Mouse (Mus musculus): ENCODE measurements around the gene Adm. TPM values are rescaled to one million over a fixed set of nuclear protein-coding genes. Genes with fewer than 3 reads are reported as not detected.

Gene Adm
- polyA plus RNA-seq, 1 experiment, result 3.4 TPM

DNA sequence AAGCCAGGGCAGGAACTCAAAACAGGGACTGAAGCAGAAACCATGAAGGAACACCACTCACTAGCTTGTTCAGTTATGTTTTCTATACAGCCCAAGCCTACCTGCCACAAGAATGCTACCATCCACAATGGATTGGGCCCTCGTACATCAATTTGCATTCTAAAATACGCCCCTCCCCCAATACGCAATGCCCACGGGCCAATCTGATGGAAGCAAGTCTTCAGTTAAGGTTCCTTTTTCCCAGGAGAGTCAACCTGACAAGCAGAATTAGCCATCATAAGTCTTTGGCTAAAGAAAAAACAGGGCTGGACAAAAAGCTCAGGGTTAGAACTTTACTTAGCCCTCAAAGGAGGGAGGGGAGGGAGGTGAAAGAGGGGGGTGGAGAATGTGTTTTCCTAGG, 22.0 kb upstream of the Adm start:
- Histone ChIP-seq H3K4me1 (ENCODE audit: control insufficient read depth, insufficient read depth, insufficient read length, low read length) (no peaks in the 10 kb centered on the region), H3K27me3 (ENCODE audit: control insufficient read depth, insufficient read depth, low read length) (no peaks in the 10 kb centered on the region), H3K4me3 (ENCODE audit: low read depth, low read length) (no peak overlapping the region), H3K36me3 (ENCODE audit: control insufficient read depth, insufficient read depth, low read length) (no peaks in the 10 kb centered on the region), H3K27ac (ENCODE audit: insufficient read depth, low read depth, low read length) (no peak overlapping the region)
- 86% methylated on average over 4 of the region's 4 CpGs for WGBS
- TF ChIP-seq CTCF (IDR thresholded peaks at IDR 0.05; ENCODE audit: extremely low read depth, insufficient read length, insufficient replicate concordance, low read depth, low read length) (no peak), POLR2A (IDR thresholded peaks at IDR 0.05; ENCODE audit: low read depth, low read length) (no peak)

DNA sequence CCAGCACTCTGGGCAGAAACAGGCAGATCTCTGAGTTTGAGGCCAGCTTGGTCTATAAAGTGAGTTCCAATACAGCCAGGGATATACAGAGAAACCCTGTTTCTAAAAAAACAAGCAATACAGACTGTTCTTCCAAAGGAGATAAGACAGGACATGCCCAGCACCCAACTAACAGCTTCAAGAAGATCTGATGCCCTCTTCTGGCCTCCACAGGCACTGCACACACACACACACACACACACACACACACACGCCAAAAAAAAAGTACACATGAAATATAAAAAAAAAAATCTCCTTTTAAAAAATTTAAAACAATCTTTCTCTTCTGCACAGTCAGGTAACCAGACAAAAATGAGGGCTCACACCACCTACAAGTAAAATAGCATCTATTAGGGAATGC, 20.6 kb upstream of the Adm start:
- H3K27me3 ChIP-seq (ENCODE audit: control insufficient read depth, insufficient read depth, low read length), result no peaks in the 10 kb centered on the region
- H3K4me1 ChIP-seq (ENCODE audit: control insufficient read depth, insufficient read depth, insufficient read length, low read length), result no peaks in the 10 kb centered on the region
- WGBS, result 96% methylated on average over 1 of the region's 1 CpGs
- TF ChIP-seq POLR2A (IDR thresholded peaks at IDR 0.05; ENCODE audit: low read depth, low read length), result no peak
- no peak for TF ChIP-seq CTCF (IDR thresholded peaks at IDR 0.05; ENCODE audit: extremely low read depth, insufficient read length, insufficient replicate concordance, low read depth, low read length)
- H3K27ac ChIP-seq (ENCODE audit: insufficient read depth, low read depth, low read length), result no peak overlapping the region
- H3K4me3 ChIP-seq (ENCODE audit: low read depth, low read length), result no peak overlapping the region
- no peaks in the 10 kb centered on the region for H3K36me3 ChIP-seq (ENCODE audit: control insufficient read depth, insufficient read depth, low read length)

GRCm38 (mm10) chr7:110613381-110614132, 13.9 kb upstream of the Adm start:
- TF ChIP-seq CTCF (IDR thresholded peaks at IDR 0.05; ENCODE audit: extremely low read depth, insufficient read length, insufficient replicate concordance, low read depth, low read length), result no peak
- no peak for TF ChIP-seq POLR2A (IDR thresholded peaks at IDR 0.05; ENCODE audit: low read depth, low read length)
- Histone ChIP-seq H3K27ac (ENCODE audit: insufficient read depth, low read depth, low read length) (peak overlapping the region; percentile 93), H3K36me3 (ENCODE audit: control insufficient read depth, insufficient read depth, low read length) (no peaks in the 10 kb centered on the region), H3K4me1 (ENCODE audit: control insufficient read depth, insufficient read depth, insufficient read length, low read length) (peaks cover 8% of the 10 kb centered on the region), H3K4me3 (ENCODE audit: low read depth, low read length) (peak overlapping the region; percentile 83), H3K27me3 (ENCODE audit: control insufficient read depth, insufficient read depth, low read length) (no peaks in the 10 kb centered on the region; the same call in 1 of the 2 replicates)
- WGBS, result 4% methylated on average over 17 of the region's 17 CpGs

GRCm38 (mm10) chr7:110614133-110615063, 13.1 kb upstream of the Adm start, which contains the start of gene Sbf2:
TSS of gene Sbf2 (minus strand) at chr7:110614922.
- H3K36me3 ChIP-seq (ENCODE audit: control insufficient read depth, insufficient read depth, low read length), result no peaks in the 10 kb centered on the region
- peaks cover 15% of the 10 kb centered on the region for H3K4me1 ChIP-seq (ENCODE audit: control insufficient read depth, insufficient read depth, insufficient read length, low read length)
- peak within 1 kb of the TSS; percentile 93 for H3K27ac ChIP-seq (ENCODE audit: insufficient read depth, low read depth, low read length)
- TF ChIP-seq POLR2A (IDR thresholded peaks at IDR 0.05; ENCODE audit: low read depth, low read length) (peak; percentile 68; the same call in 1 of the 2 replicates), CTCF (IDR thresholded peaks at IDR 0.05; ENCODE audit: extremely low read depth, insufficient read length, insufficient replicate concordance, low read depth, low read length) (no peak)
- no peaks in the 10 kb centered on the region; the same call in 1 of the 2 replicates for H3K27me3 ChIP-seq (ENCODE audit: control insufficient read depth, insufficient read depth, low read length)
- peak within 1 kb of the TSS; percentile 83 for H3K4me3 ChIP-seq (ENCODE audit: low read depth, low read length)
- WGBS, result under 1% methylated on average over 118 of the region's 127 CpGs

DNA sequence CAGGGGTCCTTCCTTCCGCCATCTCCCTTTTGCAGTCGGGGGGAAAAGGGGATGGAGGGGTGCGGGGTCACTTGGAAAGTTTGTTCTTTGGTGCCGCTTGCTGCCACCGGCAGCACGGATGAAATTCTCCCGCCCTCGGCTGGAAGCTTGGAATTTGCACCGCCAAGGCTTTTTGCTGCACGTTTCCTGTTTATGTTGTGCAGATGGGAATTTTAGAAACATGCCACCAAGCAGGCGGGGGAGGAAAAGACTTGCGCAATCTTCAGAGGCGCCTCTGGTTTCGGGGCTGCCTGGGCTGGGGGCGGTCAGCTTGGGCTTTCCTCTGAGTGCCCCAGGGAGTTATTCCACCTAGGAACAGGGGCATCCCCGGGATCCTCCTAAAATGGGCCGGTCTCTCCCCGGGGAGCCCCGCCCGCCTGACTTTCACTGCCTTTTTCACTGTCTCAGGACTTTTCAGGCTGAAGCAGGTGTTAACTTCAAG, 12.3 kb upstream of the Adm start:
- Histone ChIP-seq H3K27me3 (ENCODE audit: control insufficient read depth, insufficient read depth, low read length) (no peaks in the 10 kb centered on the region; the same call in 1 of the 2 replicates), H3K4me1 (ENCODE audit: control insufficient read depth, insufficient read depth, insufficient read length, low read length) (peaks cover 16% of the 10 kb centered on the region), H3K4me3 (ENCODE audit: low read depth, low read length) (peak overlapping the region; percentile 83), H3K27ac (ENCODE audit: insufficient read depth, low read depth, low read length) (peak overlapping the region; percentile 93), H3K36me3 (ENCODE audit: control insufficient read depth, insufficient read depth, low read length) (no peaks in the 10 kb centered on the region)
- TF ChIP-seq POLR2A (IDR thresholded peaks at IDR 0.05; ENCODE audit: low read depth, low read length) (peak; percentile 19; the same call in 1 of the 2 replicates), CTCF (IDR thresholded peaks at IDR 0.05; ENCODE audit: extremely low read depth, insufficient read length, insufficient replicate concordance, low read depth, low read length) (no peak)
- WGBS, result 2% methylated on average over 20 of the region's 20 CpGs

DNA sequence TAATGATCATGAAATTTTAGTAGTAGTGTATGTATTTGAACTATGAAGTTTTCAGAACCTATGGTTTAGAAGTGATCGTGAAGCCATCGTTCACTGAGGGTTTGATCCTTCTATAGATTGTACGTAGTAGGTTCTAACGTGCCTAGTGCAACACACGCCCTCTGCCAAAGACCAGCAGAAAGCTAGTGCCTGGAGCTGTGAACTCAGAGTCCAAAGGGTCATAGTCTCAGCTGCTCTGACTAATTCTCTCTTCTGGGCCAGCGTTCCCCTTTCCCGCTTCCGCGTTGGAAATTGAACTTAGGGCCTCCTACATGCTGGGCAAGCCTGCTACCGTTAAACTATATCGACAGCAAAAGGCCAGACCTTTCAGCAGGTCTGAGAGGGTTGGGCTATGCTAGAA, 11.7 kb upstream of the Adm start:
- H3K27me3 ChIP-seq (ENCODE audit: control insufficient read depth, insufficient read depth, low read length), result no peaks in the 10 kb centered on the region; the same call in 1 of the 2 replicates
- TF ChIP-seq CTCF (IDR thresholded peaks at IDR 0.05; ENCODE audit: extremely low read depth, insufficient read length, insufficient replicate concordance, low read depth, low read length) (no peak), POLR2A (IDR thresholded peaks at IDR 0.05; ENCODE audit: low read depth, low read length) (no peak)
- H3K4me1 ChIP-seq (ENCODE audit: control insufficient read depth, insufficient read depth, insufficient read length, low read length), result peaks cover 19% of the 10 kb centered on the region
- H3K4me3 ChIP-seq (ENCODE audit: low read depth, low read length), result no peak overlapping the region
- no peaks in the 10 kb centered on the region for H3K36me3 ChIP-seq (ENCODE audit: control insufficient read depth, insufficient read depth, low read length)
- peak overlapping the region; percentile 93 for H3K27ac ChIP-seq (ENCODE audit: insufficient read depth, low read depth, low read length)
- 8% methylated on average over 11 of the region's 11 CpGs for WGBS
